Mouse (Mus musculus) gonadal fat pad, adult 2 months (tissue): ENCODE data around the gene Gm37240. TPM values are rescaled to one million over a fixed set of nuclear protein-coding genes. Genes with fewer than 3 reads are reported as not detected.
"Not testable (repeated sequence)": the region's sequence is repeated elsewhere in the genome, so short reads cannot be mapped to it uniquely, and the experiment has no call there.

ENCODE experiments used
- DNase-seq: peaks from one replicate; pipeline ENCODE4 v3.0.0-alpha.2; 2012; ENCODE audit warnings: low read depth
- polyA plus RNA-seq: library from polyadenylated mRNA; depleted of rRNA; stranded (reverse); fragments of >200 nt; gene quantifications from 2 replicates; pipeline ENCODE4 v1.2.3, GENCODE M21; 2012

Gene Gm37240
- polyA plus RNA-seq, 1 experiment = 6.2 TPM

- DNase-seq = not testable (repeated sequence)
Observed at GRCm38 (mm10) chr3:84542450-84542849, 1344.9 kb downstream of the Gm37240 start.

GRCm38 (mm10) chr3:84541881-84542280 lies 1345.4 kb downstream of the Gm37240 start:
- no peak for DNase-seq

DNA sequence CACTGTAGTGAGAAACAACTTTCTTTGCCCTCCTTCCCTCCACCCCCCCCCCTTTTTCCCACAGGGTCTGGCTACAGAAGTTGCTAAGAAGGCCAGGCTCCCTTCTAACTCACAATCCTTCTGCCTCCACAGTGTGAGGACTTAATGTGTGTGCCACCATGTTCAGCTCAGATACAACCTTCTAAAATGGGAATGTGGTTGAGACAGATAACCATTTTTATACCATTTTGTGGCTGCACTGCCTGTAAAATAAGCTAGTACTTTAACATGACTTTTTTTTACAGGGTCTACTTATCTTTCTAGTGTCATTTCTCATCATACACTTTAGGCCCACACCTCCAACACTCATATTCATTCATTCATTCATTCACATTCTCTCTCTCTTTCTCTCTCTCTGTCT lies 1346.7 kb downstream of the Gm37240 start:
- DNase-seq = no peak

GRCm38 (mm10) chr3:84536987-84537386 lies 1350.3 kb downstream of the Gm37240 start:
- DNase-seq = no peak

DNA sequence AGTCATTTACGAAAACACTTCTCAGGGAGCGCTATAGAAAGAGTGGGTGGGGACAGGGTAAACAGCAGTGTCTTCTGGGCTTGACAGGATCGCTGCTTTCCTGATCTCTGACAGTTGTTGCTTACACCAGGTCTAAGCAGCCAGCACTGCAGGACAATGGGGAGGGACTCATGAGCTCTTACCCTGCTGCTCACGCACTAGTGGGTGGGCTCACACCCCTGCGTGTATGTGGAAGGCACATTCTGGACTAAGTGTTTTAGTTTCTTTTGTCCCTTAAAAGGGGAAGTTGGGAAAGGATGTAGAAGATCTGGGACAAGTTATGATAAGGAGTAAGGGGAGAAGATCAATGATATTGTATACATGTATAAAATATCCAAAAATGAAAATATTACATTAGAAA lies 1354.1 kb downstream of the Gm37240 start:
- no peak for DNase-seq

GRCm38 (mm10) chr3:84529021-84529420 lies 1358.3 kb downstream of the Gm37240 start:
- DNase-seq = no peak

GRCm38 (mm10) chr3:84524952-84525351 lies 1362.4 kb downstream of the Gm37240 start:
- DNase-seq = no peak

DNA sequence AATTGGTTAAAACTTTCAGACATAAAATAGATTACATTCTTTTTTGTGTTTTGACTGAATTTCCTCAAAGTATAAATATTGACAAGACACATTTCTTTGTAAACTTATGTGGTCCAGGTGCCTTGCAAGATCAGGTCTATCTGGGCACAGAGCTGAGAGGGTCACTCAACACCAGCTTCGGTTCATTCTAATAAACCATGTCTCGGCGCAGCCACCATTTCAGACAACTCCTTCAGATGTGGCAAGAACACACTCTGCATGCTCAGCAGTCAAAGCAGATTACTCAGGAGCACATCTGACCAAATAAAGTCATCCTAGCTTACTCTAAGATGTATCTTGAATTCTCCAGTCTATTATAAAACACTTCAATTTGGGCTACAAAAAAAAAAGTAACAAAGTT lies 1371.2 kb downstream of the Gm37240 start:
- no peak for DNase-seq

GRCm38 (mm10) chr3:84512774-84513515 lies 1374.4 kb downstream of the Gm37240 start:
- DNase-seq = no peak

DNA sequence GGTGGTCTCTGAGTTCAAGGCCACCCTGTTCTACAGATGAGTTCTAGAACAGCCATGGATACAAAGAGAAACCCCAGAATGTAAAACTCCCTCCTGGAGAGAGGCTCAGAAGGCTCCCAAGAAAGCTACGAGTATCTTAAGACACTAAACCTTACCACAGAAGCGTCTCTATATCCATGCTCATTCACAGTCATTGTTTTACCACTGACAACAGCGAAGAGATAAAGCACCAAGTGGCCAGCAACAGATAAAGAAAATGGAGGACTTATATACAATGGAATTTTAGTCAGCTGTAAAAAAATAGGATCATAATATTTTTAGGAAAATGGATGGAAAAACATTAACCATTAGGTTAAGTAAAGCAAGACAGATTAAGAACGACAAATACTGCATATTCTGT lies 1382.1 kb downstream of the Gm37240 start:
- no peak for DNase-seq

GRCm38 (mm10) chr3:84504291-84504690 lies 1383.0 kb downstream of the Gm37240 start:
- DNase-seq = no peak

DNA sequence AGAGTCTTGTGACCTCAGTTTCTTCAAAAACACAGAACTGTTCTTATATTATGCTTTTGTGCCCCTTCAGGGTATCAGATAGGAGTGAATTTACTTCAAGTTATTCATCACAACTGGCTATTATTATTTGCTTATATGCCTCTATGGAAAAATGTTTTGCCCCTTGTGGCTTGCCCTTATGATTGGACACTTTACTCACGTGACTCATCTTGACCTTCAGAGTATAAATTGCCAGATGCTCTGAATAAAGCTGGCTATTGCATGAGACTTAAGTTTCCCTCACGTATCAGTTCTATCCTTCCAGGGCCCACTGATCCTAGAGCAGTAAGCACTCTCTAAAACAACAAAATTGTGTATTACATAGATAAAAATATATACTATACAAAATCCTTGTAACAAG lies 1385.2 kb downstream of the Gm37240 start:
- DNase-seq = no peak

GRCm38 (mm10) chr3:84500491-84500890 lies 1386.8 kb downstream of the Gm37240 start:
- no peak for DNase-seq

GRCm38 (mm10) chr3:84497718-84498117 lies 1389.6 kb downstream of the Gm37240 start:
- no peak for DNase-seq

GRCm38 (mm10) chr3:84492657-84493056 lies 1394.7 kb downstream of the Gm37240 start:
- no peak for DNase-seq

DNA sequence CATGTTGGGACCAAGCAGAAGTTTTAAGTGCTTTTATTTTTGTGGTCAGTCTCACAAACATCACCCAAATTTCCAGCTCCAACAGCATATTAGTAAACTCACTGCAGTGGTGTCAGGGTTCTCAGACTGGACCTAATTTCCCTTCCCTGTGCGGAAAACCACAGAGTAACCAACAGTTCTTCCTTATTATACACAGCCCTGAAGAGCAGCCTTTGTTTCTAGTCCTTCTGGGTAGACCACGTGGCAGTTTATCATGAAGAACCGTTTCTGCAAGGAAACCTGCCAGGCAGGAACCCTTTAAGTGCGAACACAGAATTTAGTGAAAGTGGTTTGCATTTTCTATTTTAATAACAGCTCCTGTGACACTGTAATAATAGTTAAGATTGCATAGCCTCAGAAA lies 1395.2 kb downstream of the Gm37240 start:
- DNase-seq = no peak

GRCm38 (mm10) chr3:84488716-84489115 lies 1398.6 kb downstream of the Gm37240 start:
- DNase-seq = no peak

DNA sequence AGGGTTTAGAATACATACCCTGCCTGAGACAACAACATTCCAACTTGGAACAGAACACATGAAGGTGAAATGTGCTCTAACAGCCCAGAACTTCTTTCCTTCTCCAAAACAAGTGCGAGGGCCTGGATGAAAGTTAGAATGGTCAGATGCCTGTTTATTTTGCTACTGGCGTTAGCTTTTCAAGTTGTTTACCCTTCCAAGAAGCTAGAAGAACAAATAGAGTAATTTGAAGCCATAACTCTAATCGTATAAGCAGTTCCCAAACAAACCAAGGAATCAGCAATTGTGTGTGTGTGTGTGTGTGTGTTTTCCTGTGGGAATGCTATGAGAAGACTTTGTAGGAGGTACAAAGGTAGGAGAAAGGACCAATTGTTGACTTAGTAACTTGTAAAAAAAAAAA lies 1402.4 kb downstream of the Gm37240 start:
- no peak for DNase-seq

DNA sequence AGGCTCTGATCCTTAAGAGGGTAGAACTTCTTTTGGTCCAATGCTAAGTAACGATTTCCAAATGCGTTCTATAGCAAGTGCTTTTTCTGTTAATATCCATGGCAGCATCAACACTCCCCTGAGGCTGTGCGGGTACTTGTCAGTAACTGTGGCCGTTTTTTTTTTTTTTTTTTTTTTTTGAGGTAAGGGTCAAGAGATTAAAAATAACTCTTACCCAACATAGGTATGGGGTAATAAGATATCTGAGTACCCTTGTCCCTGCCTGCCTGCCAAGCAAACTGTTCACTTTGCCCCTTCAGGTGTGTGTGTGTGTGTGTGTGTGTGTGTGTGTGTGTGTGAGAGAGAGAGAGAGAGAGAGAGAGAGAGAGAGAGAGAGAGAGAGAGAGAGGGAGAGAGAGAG lies 1403.0 kb downstream of the Gm37240 start:
- DNase-seq = no peak

GRCm38 (mm10) chr3:84482121-84482520 lies 1405.2 kb downstream of the Gm37240 start:
- no peak for DNase-seq

- DNase-seq = no peak
Observed at GRCm38 (mm10) chr3:84481104-84481503, 1406.2 kb downstream of the Gm37240 start.

DNA sequence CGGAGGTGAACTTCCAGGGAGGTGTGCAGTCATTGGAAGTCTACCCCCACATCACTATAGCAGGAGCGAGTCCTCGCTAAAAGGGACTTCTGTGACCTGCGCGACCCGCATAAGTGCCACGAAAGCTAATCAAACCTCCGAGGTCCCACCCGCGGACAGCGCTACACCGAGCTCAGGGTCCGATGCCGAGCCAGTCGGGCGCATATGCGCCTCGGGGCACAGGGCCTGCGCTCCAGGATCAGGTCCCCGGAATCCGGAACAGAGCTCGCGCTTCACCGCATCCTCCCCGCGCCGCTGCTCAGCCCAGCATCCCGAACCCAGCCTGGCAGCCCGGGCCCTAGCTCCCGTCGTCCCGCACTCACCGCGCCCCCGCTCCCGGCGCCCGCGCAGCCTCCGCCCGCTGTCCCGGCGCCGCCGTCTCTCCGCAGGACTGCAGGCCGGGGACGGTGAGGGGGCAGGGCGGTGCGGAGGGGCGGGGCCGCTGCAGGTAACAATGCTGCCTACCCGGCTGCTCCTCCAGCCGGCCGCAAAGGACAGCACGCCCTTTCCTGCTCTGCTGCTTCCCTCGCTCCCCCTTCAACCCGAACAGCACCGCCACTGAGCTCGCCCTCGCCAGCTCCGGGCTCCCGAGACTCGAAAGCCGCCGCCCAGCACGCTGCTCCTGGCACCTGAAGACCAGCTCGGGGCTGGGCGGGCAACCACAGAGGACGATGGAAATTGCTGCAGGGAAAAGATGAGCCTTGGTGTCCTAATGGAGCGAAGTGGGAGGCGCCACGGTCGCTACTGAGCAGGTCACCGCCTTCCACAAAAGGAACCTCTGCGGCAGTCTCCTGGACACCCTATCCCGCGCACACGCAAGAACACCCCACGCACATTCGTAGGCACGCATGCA lies 1407.1 kb downstream of the Gm37240 start, which contains the start of gene Fhdc1:
TSS of gene Fhdc1 (minus strand) at position 424 of the 892 bp plus-strand sequence.
- no peak for DNase-seq
